Mouse (Mus musculus) neural tube, embryonic 14.5 days (tissue): ENCODE results near the gene Psenen. TPM values are rescaled to one million over a fixed set of nuclear protein-coding genes. Genes with fewer than 3 reads are reported as not detected.
A peak's percentile ranks its signal among the peaks of the same experiment; 100 is the strongest.

Source experiments
- ATAC-seq: fragments of 200-750 bp; cut with Nextera tagmentation; 2 replicates; pipeline ENCODE4 v1.8.0; 2017; ENCODE audit warnings: low read depth, mild to moderate bottlenecking, moderate TSS enrichment, moderate library complexity
- H3K27ac ChIP-seq: fragments of 300-500 bp; sonication (generic); 2 replicates; pipeline ENCODE4 v1.5.1; 2014; ENCODE audit warnings: low read depth, mild to moderate bottlenecking, control low read depth, low read length, moderate library complexity, mixed read lengths
- H3K27me3 ChIP-seq: fragments of 300-500 bp; sonication (generic); 2 replicates; pipeline ENCODE4 v1.6.1; 2014; ENCODE audit warnings: low read length; ENCODE audit not compliant: control insufficient read depth, insufficient read depth
- H3K36me3 ChIP-seq: fragments of 300-500 bp; sonication (generic); 2 replicates; pipeline ENCODE4 v1.6.1; 2014; ENCODE audit warnings: low read length, mixed read lengths; ENCODE audit not compliant: control insufficient read depth, insufficient read depth
- H3K4me1 ChIP-seq: fragments of 300-500 bp; sonication (generic); 2 replicates; pipeline ENCODE4 v1.6.1; 2014; ENCODE audit warnings: low read length; ENCODE audit not compliant: control insufficient read depth, insufficient read depth
- H3K4me2 ChIP-seq: fragments of 300-500 bp; sonication (generic); 2 replicates; pipeline ENCODE4 v1.6.1; 2014; ENCODE audit warnings: mild to moderate bottlenecking, low read depth, low read length, control low read depth
- H3K4me3 ChIP-seq: fragments of 300-500 bp; sonication (generic); 2 replicates; pipeline ENCODE4 v1.5.1; 2014; ENCODE audit warnings: low read depth, low read length, control low read depth, mixed read lengths
- H3K9ac ChIP-seq: fragments of 300-500 bp; sonication (generic); replicated peaks from 2 replicates; pipeline ENCODE4 v1.6.1; 2014; ENCODE audit warnings: low read depth, mild to moderate bottlenecking, control low read depth, low read length, mixed read lengths
- H3K9me3 ChIP-seq: fragments of 300-500 bp; sonication (generic); 2 replicates; pipeline ENCODE4 v1.6.1; 2016; ENCODE audit warnings: low read length; ENCODE audit not compliant: control insufficient read depth
- WGBS: fragments of 180-500 bp; shearing (Covaris S2); extraction: QIAGEN DNeasy Blood & Tissue Kit; methylation state at CpG from one replicate; pipeline ENCODE4 v1.1.7; 2014; 5-methylcytosine and 5-hydroxymethylcytosine counted together
- polyA plus RNA-seq: library from polyadenylated mRNA; unstranded; fragments of >200 nt; fragmentation: Nextera tagmentation; extraction: Ambion mirVana; gene quantifications from 2 replicates; pipeline ENCODE4 v1.2.1, GENCODE M21; 2014

The Psenen gene
- polyA plus RNA-seq, result 111 and 126 TPM in 2 replicates

- H3K36me3 ChIP-seq, result peaks cover 20% of the 10 kb centered on the region
- H3K4me2 ChIP-seq, result peak within 1 kb of the TSS; percentile 69
- H3K27ac ChIP-seq, result peak within 1 kb of the TSS; percentile 90
- H3K9me3 ChIP-seq, result no peaks in the 10 kb centered on the region
- peak within 1 kb of the TSS; percentile 70 for H3K9ac ChIP-seq
- peak; percentile 86 for ATAC-seq
- H3K4me3 ChIP-seq, result peak within 1 kb of the TSS; percentile 78
- peaks cover 12% of the 10 kb centered on the region for H3K4me1 ChIP-seq
- under 1% methylated on average over 45 of the region's 45 CpGs for WGBS
- H3K27me3 ChIP-seq, result no peaks in the 10 kb centered on the region
Observed at GRCm38 (mm10) chr7:30563117-30563905, at the start of gene Psenen, which contains the start of the genes U2af1l4 and Gm49396. Gene Psenen, minus strand, starts transcription at chr7:30563627. Gene U2af1l4, plus strand, starts transcription at chr7:30563301. Gene Gm49396, plus strand, starts transcription at chr7:30563344.

GRCm38 (mm10) chr7:30612654-30613402, 49.4 kb upstream of the Psenen start, which contains the start of gene Upk1a:
Gene Upk1a, minus strand, starts transcription at chr7:30612847.
- Histone ChIP-seq H3K4me3 (no peak within 1 kb of the TSS), H3K27ac (no peak within 1 kb of the TSS), H3K4me1 (no peaks in the 10 kb centered on the region), H3K9me3 (no peaks in the 10 kb centered on the region), H3K36me3 (peaks cover 15% of the 10 kb centered on the region), H3K9ac (no peak within 1 kb of the TSS), H3K4me2 (no peak within 1 kb of the TSS), H3K27me3 (no peaks in the 10 kb centered on the region)
- ATAC-seq, result no peak
- 68% methylated on average over 8 of the region's 8 CpGs for WGBS

DNA sequence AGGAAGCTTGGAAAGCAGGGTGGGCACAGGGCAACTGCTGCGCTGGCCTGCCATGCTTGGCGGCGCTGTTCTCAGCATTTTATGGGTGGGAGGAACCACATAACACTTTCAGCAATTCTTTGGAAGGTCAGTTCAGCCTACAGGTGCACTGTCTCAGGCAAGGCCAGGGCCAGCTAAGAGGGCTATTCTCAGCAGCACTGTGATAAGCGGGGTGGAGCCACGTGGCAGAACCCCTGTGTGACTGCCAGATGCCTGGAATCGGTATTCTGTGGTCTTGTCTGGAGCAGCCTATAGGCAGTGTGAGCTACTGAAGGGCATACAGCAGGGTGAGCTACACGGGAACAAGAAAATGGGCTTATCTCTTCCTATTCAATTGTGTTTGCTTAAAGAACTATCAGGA, 46.6 kb upstream of the Psenen start:
- H3K4me2 ChIP-seq, result no peak overlapping the region
- ATAC-seq, result no peak
- WGBS, result 58% methylated on average over 7 of the region's 7 CpGs

GRCm38 (mm10) chr7:30608476-30608875, 45.0 kb upstream of the Psenen start:
- 48% methylated on average over 16 of the region's 16 CpGs for WGBS
- H3K9ac ChIP-seq, result no peak overlapping the region
- no peak overlapping the region for H3K4me3 ChIP-seq
- H3K4me1 ChIP-seq, result no peaks in the 10 kb centered on the region
- no peak for ATAC-seq
- H3K4me2 ChIP-seq, result no peak overlapping the region
- H3K27ac ChIP-seq, result no peak overlapping the region
- no peaks in the 10 kb centered on the region for H3K9me3 ChIP-seq
- H3K27me3 ChIP-seq, result no peaks in the 10 kb centered on the region
- no peaks in the 10 kb centered on the region for H3K36me3 ChIP-seq

More for the DNA sequence above, 46.6 kb upstream of the Psenen start:
- H3K27me3 ChIP-seq, result no peaks in the 10 kb centered on the region
- H3K27ac ChIP-seq, result no peak overlapping the region
- no peak overlapping the region for H3K9ac ChIP-seq
- no peaks in the 10 kb centered on the region for H3K9me3 ChIP-seq
- H3K4me1 ChIP-seq, result no peaks in the 10 kb centered on the region
- H3K4me3 ChIP-seq, result no peak overlapping the region
- no peaks in the 10 kb centered on the region for H3K36me3 ChIP-seq

- 26% methylated on average over 8 of the region's 8 CpGs for WGBS
- no peak; the same call in 1 of the 2 replicates for ATAC-seq
- Histone ChIP-seq H3K27me3 (no peaks in the 10 kb centered on the region), H3K9ac (no peak overlapping the region), H3K36me3 (no peaks in the 10 kb centered on the region), H3K4me1 (no peaks in the 10 kb centered on the region), H3K9me3 (no peaks in the 10 kb centered on the region), H3K4me2 (no peak overlapping the region), H3K27ac (no peak overlapping the region), H3K4me3 (no peak overlapping the region)
Observed at GRCm38 (mm10) chr7:30607706-30608309, 44.4 kb upstream of the Psenen start.

DNA sequence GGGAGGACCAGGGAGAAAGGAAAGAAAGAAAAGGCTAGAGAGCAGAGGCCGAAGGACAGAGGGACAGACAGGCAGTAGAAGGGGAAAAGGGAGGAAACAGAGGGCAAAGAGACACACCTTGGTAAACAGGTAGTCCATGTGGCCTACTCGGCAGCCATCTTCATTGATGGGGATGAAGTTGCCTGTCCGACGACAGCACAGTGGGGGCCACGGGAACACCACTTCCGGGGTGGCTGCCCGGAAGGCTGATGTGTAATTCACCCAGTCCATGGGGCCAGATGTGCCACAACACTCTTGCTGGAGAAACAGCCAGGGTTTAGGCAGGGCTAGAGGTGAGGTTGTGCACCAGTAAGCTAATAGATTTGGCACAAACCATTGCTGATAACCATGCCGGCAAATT, 41.5 kb upstream of the Psenen start:
- ATAC-seq, result no peak
- Histone ChIP-seq H3K4me3 (no peak overlapping the region), H3K36me3 (no peaks in the 10 kb centered on the region), H3K9ac (no peak overlapping the region), H3K27ac (no peak overlapping the region), H3K9me3 (no peaks in the 10 kb centered on the region), H3K27me3 (no peaks in the 10 kb centered on the region), H3K4me2 (no peak overlapping the region), H3K4me1 (0 out of 2 replicates have a peak, but pooled peaks cover 3% of the 10 kb centered on the region)
- WGBS, result 93% methylated on average over 8 of the region's 8 CpGs

DNA sequence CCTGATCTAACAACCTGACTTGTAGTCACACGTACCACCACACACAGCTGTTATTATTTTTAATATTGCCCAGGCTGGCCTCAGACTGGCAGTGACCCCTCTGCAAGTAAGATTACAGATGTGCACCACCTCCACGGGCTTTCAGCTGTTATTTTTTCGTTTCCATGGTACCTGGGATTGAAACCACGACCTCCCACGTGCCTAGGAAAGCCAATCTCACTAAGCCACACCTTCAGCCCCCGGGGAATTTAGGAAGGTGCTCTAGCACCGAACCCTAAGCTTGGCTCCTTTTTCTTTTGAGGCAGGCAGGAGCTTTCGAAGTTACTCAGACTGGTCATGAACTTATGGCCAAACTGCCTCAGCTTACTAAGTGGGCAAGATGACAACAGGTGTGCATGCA, 41.0 kb upstream of the Psenen start:
- H3K4me2 ChIP-seq, result no peak overlapping the region
- H3K9me3 ChIP-seq, result no peaks in the 10 kb centered on the region
- H3K4me3 ChIP-seq, result no peak overlapping the region
- WGBS, result 67% methylated on average over 8 of the region's 8 CpGs
- no peak for ATAC-seq
- H3K27me3 ChIP-seq, result no peaks in the 10 kb centered on the region
- no peaks in the 10 kb centered on the region for H3K36me3 ChIP-seq
- H3K9ac ChIP-seq, result no peak overlapping the region
- no peak overlapping the region for H3K27ac ChIP-seq
- H3K4me1 ChIP-seq, result 0 out of 2 replicates have a peak, but pooled peaks cover 3% of the 10 kb centered on the region

DNA sequence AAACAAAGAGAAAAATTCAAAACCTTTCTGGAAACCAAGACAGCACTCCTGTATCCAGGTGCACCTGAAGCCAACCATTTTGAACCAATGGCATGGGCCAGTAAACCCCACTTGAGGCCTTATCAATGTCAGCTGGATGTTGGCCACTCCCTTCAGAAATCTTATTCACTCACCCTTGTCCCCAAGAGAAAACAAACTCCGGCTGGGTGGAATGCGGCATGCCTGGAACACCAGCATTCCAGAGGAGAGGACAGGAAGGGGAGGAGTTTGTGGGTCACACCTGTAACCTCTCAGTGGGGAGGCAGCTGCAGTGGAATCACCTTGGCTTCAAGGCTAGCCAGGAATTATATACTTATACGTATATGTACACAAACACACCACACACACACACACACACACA, 39.2 kb upstream of the Psenen start:
- no peak for ATAC-seq
- Histone ChIP-seq H3K4me2 (no peak overlapping the region), H3K9ac (no peak overlapping the region), H3K4me1 (0 out of 2 replicates have a peak, but pooled peaks cover 3% of the 10 kb centered on the region), H3K4me3 (no peak overlapping the region), H3K27ac (no peak overlapping the region), H3K27me3 (no peaks in the 10 kb centered on the region), H3K36me3 (no peaks in the 10 kb centered on the region), H3K9me3 (no peaks in the 10 kb centered on the region)
- WGBS, result 69% methylated on average over 3 of the region's 3 CpGs
